Mouse (Mus musculus) lung, adult 2 months (tissue): ENCODE results near the gene Olfr1278.
"Not testable (repeated sequence)": the region's sequence is repeated elsewhere in the genome, so short reads cannot be mapped to it uniquely, and the experiment has no call there.

Experiments used
- CTCF ChIP-seq: fragments of 200-500 bp; IDR thresholded peaks from 2 replicates; pipeline ENCODE4 v1.5.1; 2011; ENCODE audit warnings: mild to moderate bottlenecking, low read length, control low read depth; ENCODE audit not compliant: insufficient read depth
- POLR2A ChIP-seq: fragments of 200-500 bp; IDR thresholded peaks from 2 replicates; pipeline ENCODE4 v1.6.1; 2011; ENCODE audit warnings: low read depth, mild to moderate bottlenecking, control low read depth, low read length, borderline replicate concordance; ENCODE audit errors: extremely low read depth

- TF ChIP-seq POLR2A, CTCF: not testable (repeated sequence)
Observed at GRCm38 (mm10) chr2:111333721-111334120, 43.8 kb downstream of the Olfr1278 start.
